Comparison of ENCODE assay signal across 8 mouse cellular contexts in genomic region chr16:70351641-70352280, GRCm38 (mm10). TPM values are rescaled to one million over a fixed set of nuclear protein-coding genes. Genes with fewer than 3 reads are reported as not detected.
DNase-seq lines count a peak whose midpoint lies in the region; ATAC-seq and TF ChIP-seq lines count a peak whose summit lies in the region.

No protein-coding gene starts in this region.

- peak; percentile 63 for ATAC-seq in lung, embryonic 16.5 days (ENCODE audit: low read depth)
- no peak for ATAC-seq in stomach, embryonic 14.5 days (ENCODE audit: insufficient number of reproducible peaks, insufficient read depth, low FRiP score, low read depth)

- H3K9ac ChIP-seq in lung, embryonic 16.5 days (ENCODE audit: low read length), result no peak overlapping the region
- no peak overlapping the region for H3K9ac ChIP-seq in stomach, embryonic 14.5 days (replicated peaks; ENCODE audit: low read depth, low read length)

- peak; percentile 74 for DNase-seq in gastrocnemius, adult 2 months
- no peak for DNase-seq in gastrocnemius, postnatal 4 days (ENCODE audit: low spot score in 2 of 2)
- peak; percentile 22 for DNase-seq in gastrocnemius, postnatal 14 days
- peak; percentile 51 for DNase-seq in kidney, adult 18-20 months
- DNase-seq in layer of hippocampus, postnatal 25 days (ENCODE audit: extremely low spot score in 1 of 2, low spot score in 1 of 2), result no peak
- no peak for DNase-seq in ovary, postnatal 10 days (ENCODE audit: low spot score)

- H3K4me2 ChIP-seq in lung, embryonic 16.5 days (ENCODE audit: low read depth, low read length), result peak overlapping the region; percentile 4; the same call in 1 of the 2 replicates
- H3K4me2 ChIP-seq in stomach, embryonic 14.5 days (replicated peaks; ENCODE audit: low read depth, low read length), result peak overlapping the region; percentile 3; the same call in 1 of the 2 replicates

- H3K4me1 ChIP-seq in lung, embryonic 16.5 days (replicated peaks; ENCODE audit: control insufficient read depth, insufficient read depth, low read length), result no peaks in the 10 kb centered on the region
- no peaks in the 10 kb centered on the region for H3K4me1 ChIP-seq in stomach, embryonic 14.5 days (ENCODE audit: control insufficient read depth, insufficient read depth, low read length)

- peak overlapping the region; percentile 49 for H3K4me3 ChIP-seq in gastrocnemius, adult 2 months
- no peak overlapping the region for H3K4me3 ChIP-seq in lung, embryonic 16.5 days (ENCODE audit: low read length)
- no peak overlapping the region for H3K4me3 ChIP-seq in stomach, embryonic 14.5 days (ENCODE audit: low read depth, low read length)

- intact Hi-C loops in gastrocnemius, adult 2 months (cut with DNase I), result loop anchor here (1.0 kb wide), 1 partner anchor 37 kb away; no protein-coding TSS in a partner anchor
- intact Hi-C loops in gastrocnemius, postnatal 14 days (cut with DNase I; ENCODE audit: low total_unique reads), result no loop called here

- no peak for TF ChIP-seq CTCF in gastrocnemius, adult 2 months (IDR thresholded peaks at IDR 0.05)

- no peaks in the 10 kb centered on the region for H3K27me3 ChIP-seq in lung, embryonic 16.5 days (ENCODE audit: control insufficient read depth, insufficient read depth, low read depth, low read length)
- H3K27me3 ChIP-seq in stomach, embryonic 14.5 days (ENCODE audit: control insufficient read depth, insufficient read depth, low read length), result no peaks in the 10 kb centered on the region

- no peaks in the 10 kb centered on the region for H3K36me3 ChIP-seq in lung, embryonic 16.5 days (ENCODE audit: control insufficient read depth, insufficient read depth, low read length)
- no peaks in the 10 kb centered on the region for H3K36me3 ChIP-seq in stomach, embryonic 14.5 days (ENCODE audit: control insufficient read depth, insufficient read depth, low read length)

- WGBS in lung, embryonic 16.5 days, result 32% methylated on average over 11 of the region's 11 CpGs
- 35% methylated on average over 11 of the region's 11 CpGs for WGBS in stomach, embryonic 14.5 days

- peak overlapping the region; percentile 88 for H3K27ac ChIP-seq in gastrocnemius, adult 2 months
- H3K27ac ChIP-seq in lung, embryonic 16.5 days (ENCODE audit: low read length), result peak overlapping the region; percentile 41; the same call in 1 of the 2 replicates
- no peak overlapping the region for H3K27ac ChIP-seq in stomach, embryonic 14.5 days (ENCODE audit: low read length)

- no peaks in the 10 kb centered on the region for H3K9me3 ChIP-seq in lung, embryonic 16.5 days (ENCODE audit: control insufficient read depth, low read length)
- no peaks in the 10 kb centered on the region for H3K9me3 ChIP-seq in stomach, embryonic 14.5 days (ENCODE audit: control insufficient read depth, low read depth, low read length)

RNA-seq across cellular contexts. Expression of gene Gbe1, which starts 38.0 kb away (rescaled TPM):
- total RNA-seq in gastrocnemius, adult 2 months (2021), result 10 to 100 TPM; 53.8 to 77.1 TPM
- total RNA-seq in gastrocnemius, postnatal 4 days (2021), result 10 to 100 TPM; 23.4 to 27.9 TPM
- 10 to 100 TPM; 46.8 to 50.3 TPM for total RNA-seq in gastrocnemius, postnatal 14 days (2021)
- 35.8 and 38.3 TPM in 2 replicates for polyA plus RNA-seq in lung, embryonic 16.5 days (2015; fragmentation: Nextera tagmentation; extraction: Ambion mirVana)
- 23.2 and 29.6 TPM in 2 replicates for polyA plus RNA-seq in stomach, embryonic 14.5 days (2014; fragmentation: Nextera tagmentation; extraction: Ambion mirVana)
- total RNA-seq in layer of hippocampus, postnatal 25 days (2021), result 1 to 10 TPM; 7.0 to 8.8 TPM

Comparison
In these comparisons a context has a peak if more than half of its experiments do, and no peak if none do; other contexts are left out.
1. DNase-seq: peak in gastrocnemius, adult 2 months (single experiment), gastrocnemius, postnatal 14 days (single experiment) and kidney, adult 18-20 months (single experiment); none in gastrocnemius, postnatal 4 days (0 of 2), layer of hippocampus, postnatal 25 days (0 of 2) and ovary, postnatal 10 days (single experiment).